Mouse (Mus musculus) C2C12 (cell line): Measurements from ENCODE around the gene Lrrfip2.

Experiments used
- CTCF ChIP-seq: IDR thresholded peaks from one replicate; pipeline ENCODE4 v1.5.1; 2011; ENCODE audit not compliant: control insufficient read depth, insufficient read depth, insufficient read length
- FOSL1 ChIP-seq: IDR thresholded peaks from one replicate; pipeline ENCODE4 v1.8.0; 2011; ENCODE audit warnings: mild to moderate bottlenecking, low read length; ENCODE audit not compliant: poor library complexity, insufficient read depth, severe bottlenecking
- MAX ChIP-seq: IDR thresholded peaks from one replicate; pipeline ENCODE4 v1.6.1; 2011; ENCODE audit warnings: mild to moderate bottlenecking, control low read depth
- MYOD1 ChIP-seq: IDR thresholded peaks from one replicate; pipeline ENCODE4 v1.6.1; 2011; ENCODE audit warnings: low read depth; ENCODE audit not compliant: control insufficient read depth, insufficient read length
- MYOG ChIP-seq: IDR thresholded peaks from one replicate; pipeline ENCODE4 v1.6.1; 2011; ENCODE audit not compliant: control insufficient read depth, insufficient read length; ENCODE audit errors: extremely low read depth
- USF1 ChIP-seq: IDR thresholded peaks from one replicate; pipeline ENCODE4 v1.6.1; 2011; ENCODE audit warnings: low read depth, mild to moderate bottlenecking, control low read depth, moderate library complexity

- TF ChIP-seq CTCF (no peak), MAX (no peak), MYOD1 (no peak), MYOG (no peak), USF1 (no peak), FOSL1 (no peak)
Observed at GRCm38 (mm10) chr9:111211122-111212041, 94.0 kb downstream of the Lrrfip2 start.
